Mouse (Mus musculus) heart, embryonic 16.5 days (tissue): ENCODE results near the gene Atp5e. TPM values are rescaled to one million over a fixed set of nuclear protein-coding genes. Genes with fewer than 3 reads are reported as not detected.

ENCODE experiments used
- ATAC-seq: fragments of 200-750 bp; cut with Nextera tagmentation; replicated peaks from 2 replicates; pipeline ENCODE4 v1.8.0; 2017; ENCODE audit warnings: moderate number of reproducible peaks; ENCODE audit not compliant: insufficient read depth, low FRiP score; ENCODE audit errors: extremely low read depth
- H3K27ac ChIP-seq: fragments of 300-500 bp; sonication (generic); 2 replicates; pipeline ENCODE4 v1.5.1; 2014; ENCODE audit warnings: mild to moderate bottlenecking, low read length, control low read depth, moderate library complexity
- H3K27me3 ChIP-seq: fragments of 300-500 bp; sonication (generic); 2 replicates; pipeline ENCODE4 v1.6.1; 2014; ENCODE audit warnings: low read length, mixed read lengths; ENCODE audit not compliant: control insufficient read depth, insufficient read depth
- H3K36me3 ChIP-seq: fragments of 300-500 bp; sonication (generic); 2 replicates; pipeline ENCODE4 v1.6.1; 2014; ENCODE audit not compliant: control insufficient read depth, insufficient read depth
- H3K4me1 ChIP-seq: fragments of 300-500 bp; sonication (generic); 2 replicates; pipeline ENCODE4 v1.6.1; 2014; ENCODE audit warnings: low read length, mixed read lengths; ENCODE audit not compliant: control insufficient read depth, insufficient read depth
- H3K4me2 ChIP-seq: fragments of 300-500 bp; sonication (generic); 2 replicates; pipeline ENCODE4 v1.6.1; 2014; ENCODE audit warnings: low read depth, mild to moderate bottlenecking, control low read depth, low read length
- H3K4me3 ChIP-seq: fragments of 300-500 bp; sonication (generic); 2 replicates; pipeline ENCODE4 v1.5.1; 2014; ENCODE audit warnings: mild to moderate bottlenecking, control low read depth, low read length
- H3K9ac ChIP-seq: fragments of 300-500 bp; sonication (generic); 2 replicates; pipeline ENCODE4 v1.6.1; 2014; ENCODE audit warnings: low read length, control low read depth
- H3K9me3 ChIP-seq: fragments of 300-500 bp; sonication (generic); replicated peaks from 2 replicates; pipeline ENCODE4 v1.6.1; 2016; ENCODE audit warnings: low read length; ENCODE audit not compliant: control insufficient read depth
- WGBS: fragments of 180-500 bp; shearing (Covaris S2); extraction: QIAGEN DNeasy Blood & Tissue Kit; methylation state at CpG from one replicate; pipeline ENCODE4 v1.1.7; 2014; 5-methylcytosine and 5-hydroxymethylcytosine counted together
- polyA plus RNA-seq: library from polyadenylated mRNA; unstranded; fragments of >200 nt; fragmentation: Nextera tagmentation; extraction: Ambion mirVana; gene quantifications from 2 replicates; pipeline ENCODE4 v1.2.1, GENCODE M21; 2015

Gene Atp5e
- polyA plus RNA-seq, 1 experiment from 2014 or later: 912 TPM

- Histone ChIP-seq H3K36me3 (no peaks in the 10 kb centered on the region), H3K9me3 (no peaks in the 10 kb centered on the region), H3K4me2 (no peak overlapping the region), H3K27ac (no peak overlapping the region), H3K4me3 (no peak overlapping the region), H3K27me3 (no peaks in the 10 kb centered on the region), H3K4me1 (no peaks in the 10 kb centered on the region), H3K9ac (no peak overlapping the region)
- ATAC-seq: no peak
- WGBS: 52% methylated on average over 7 of the region's 7 CpGs
Measured at GRCm38 (mm10) chr2:174453681-174454080, 10.2 kb downstream of the Atp5e start.

DNA sequence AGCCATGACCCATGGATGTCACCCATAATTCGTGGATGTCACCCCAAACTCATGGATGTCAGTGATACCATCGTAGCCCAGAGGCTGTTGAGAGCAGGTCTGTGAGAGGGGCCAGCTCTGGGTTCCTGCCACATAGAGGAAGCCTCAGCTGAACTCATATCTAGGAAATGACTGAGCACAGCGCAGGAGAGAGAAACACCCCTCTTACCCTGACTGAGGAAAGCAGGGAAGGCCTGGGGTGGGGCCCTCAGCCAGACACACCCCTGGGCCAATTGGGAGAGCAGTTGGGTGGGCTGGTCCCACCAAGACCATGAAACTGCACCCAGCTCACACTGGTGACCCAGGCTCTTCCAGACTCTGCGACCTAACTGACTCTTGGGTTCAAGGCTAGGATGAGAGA, 13.6 kb downstream of the Atp5e start, which contains the start of gene Tubb1:
TSS of gene Tubb1 (plus strand) at position 343 of the 400 bp plus-strand sequence.
- WGBS: 65% methylated on average over 4 of the region's 4 CpGs
- Histone ChIP-seq H3K9me3 (no peaks in the 10 kb centered on the region), H3K27ac (no peak within 1 kb of the TSS), H3K4me1 (no peaks in the 10 kb centered on the region), H3K27me3 (no peaks in the 10 kb centered on the region), H3K9ac (no peak within 1 kb of the TSS), H3K36me3 (no peaks in the 10 kb centered on the region), H3K4me3 (no peak within 1 kb of the TSS), H3K4me2 (no peak within 1 kb of the TSS)
- ATAC-seq: no peak

GRCm38 (mm10) chr2:174448405-174448804, 15.5 kb downstream of the Atp5e start:
- 83% methylated on average over 4 of the region's 4 CpGs for WGBS
- Histone ChIP-seq H3K27ac (no peak overlapping the region), H3K36me3 (no peaks in the 10 kb centered on the region), H3K4me1 (no peaks in the 10 kb centered on the region), H3K4me3 (no peak overlapping the region), H3K27me3 (no peaks in the 10 kb centered on the region), H3K9me3 (no peaks in the 10 kb centered on the region), H3K9ac (no peak overlapping the region), H3K4me2 (no peak overlapping the region)
- no peak for ATAC-seq

- Histone ChIP-seq H3K4me2 (no peak overlapping the region), H3K27ac (no peak overlapping the region), H3K36me3 (no peaks in the 10 kb centered on the region), H3K9ac (no peak overlapping the region), H3K27me3 (no peaks in the 10 kb centered on the region), H3K4me3 (no peak overlapping the region), H3K4me1 (peaks cover 4% of the 10 kb centered on the region; the same call in 1 of the 2 replicates), H3K9me3 (no peaks in the 10 kb centered on the region)
- WGBS: 67% methylated on average over 8 of the region's 8 CpGs
- ATAC-seq: no peak
Measured at GRCm38 (mm10) chr2:174446905-174447304, 17.0 kb downstream of the Atp5e start.

DNA sequence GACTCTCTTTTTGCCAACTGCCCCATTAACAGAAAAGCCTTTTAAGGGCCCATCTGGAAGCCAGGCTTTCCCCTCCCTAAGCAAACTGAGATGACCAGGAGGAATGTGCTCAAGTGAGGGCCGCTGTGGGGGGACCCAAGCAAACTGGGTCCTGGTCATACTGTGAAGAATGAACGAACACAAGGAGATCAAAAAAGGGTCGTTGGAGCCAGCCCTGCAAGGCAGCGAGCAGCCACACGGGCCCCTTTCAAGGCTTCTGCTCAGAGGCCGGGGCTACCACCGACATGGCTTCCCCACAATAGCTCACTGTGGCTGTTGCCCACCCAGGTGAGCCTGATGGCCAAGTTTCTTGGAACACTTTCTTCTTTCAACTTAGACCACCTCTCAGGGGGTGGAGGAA, 17.4 kb downstream of the Atp5e start:
- ATAC-seq: no peak
- Histone ChIP-seq H3K9ac (no peak overlapping the region), H3K36me3 (no peaks in the 10 kb centered on the region), H3K4me3 (no peak overlapping the region), H3K27me3 (no peaks in the 10 kb centered on the region), H3K27ac (no peak overlapping the region), H3K4me1 (peaks cover 4% of the 10 kb centered on the region; the same call in 1 of the 2 replicates), H3K4me2 (no peak overlapping the region), H3K9me3 (no peaks in the 10 kb centered on the region)
- 56% methylated on average over 7 of the region's 7 CpGs for WGBS

GRCm38 (mm10) chr2:174445018-174445417, 18.9 kb downstream of the Atp5e start:
- ATAC-seq: no peak
- no peak overlapping the region for H3K4me2 ChIP-seq
- 73% methylated on average over 6 of the region's 6 CpGs for WGBS
- no peaks in the 10 kb centered on the region for H3K27me3 ChIP-seq
- no peaks in the 10 kb centered on the region for H3K36me3 ChIP-seq
- no peak overlapping the region for H3K4me3 ChIP-seq
- no peak overlapping the region for H3K27ac ChIP-seq
- peaks cover 4% of the 10 kb centered on the region; the same call in 1 of the 2 replicates for H3K4me1 ChIP-seq
- no peak overlapping the region for H3K9ac ChIP-seq
- H3K9me3 ChIP-seq: no peaks in the 10 kb centered on the region

- H3K4me2 ChIP-seq: no peak overlapping the region
- ATAC-seq: no peak
- H3K9ac ChIP-seq: no peak overlapping the region
- H3K4me3 ChIP-seq: no peak overlapping the region
- 72% methylated on average over 7 of the region's 7 CpGs for WGBS
- H3K27ac ChIP-seq: no peak overlapping the region
- H3K36me3 ChIP-seq: no peaks in the 10 kb centered on the region
- no peaks in the 10 kb centered on the region for H3K27me3 ChIP-seq
- no peaks in the 10 kb centered on the region for H3K9me3 ChIP-seq
- H3K4me1 ChIP-seq: peaks cover 7% of the 10 kb centered on the region; the same call in 1 of the 2 replicates
Measured at GRCm38 (mm10) chr2:174444359-174444758, 19.5 kb downstream of the Atp5e start.

DNA sequence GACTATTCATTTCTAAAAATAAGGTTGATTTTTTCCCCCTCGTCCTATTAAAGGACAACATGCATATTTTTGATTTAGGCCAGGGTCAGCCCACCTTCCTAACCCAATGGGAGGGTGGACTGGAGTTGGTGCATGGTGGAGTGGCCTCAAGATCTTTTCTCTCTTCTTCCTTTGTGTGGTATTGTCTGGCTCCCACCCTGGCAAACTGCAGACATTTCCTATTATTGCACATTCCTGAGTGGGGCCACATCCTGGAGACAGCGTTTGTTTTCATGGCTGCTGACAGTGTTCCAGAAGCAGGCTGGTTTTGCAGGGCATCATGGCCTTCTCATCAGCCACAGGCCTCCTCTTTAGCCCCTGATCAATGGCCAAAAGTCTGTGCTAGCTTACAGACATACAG, 20.9 kb downstream of the Atp5e start:
- WGBS: 39% methylated on average over 2 of the region's 2 CpGs
- no peak for ATAC-seq
- Histone ChIP-seq H3K36me3 (no peaks in the 10 kb centered on the region), H3K9ac (no peak overlapping the region), H3K4me1 (peaks cover 16% of the 10 kb centered on the region), H3K27ac (peak overlapping the region; percentile 59; the same call in 1 of the 2 replicates), H3K27me3 (no peaks in the 10 kb centered on the region), H3K4me3 (no peak overlapping the region), H3K4me2 (no peak overlapping the region), H3K9me3 (no peaks in the 10 kb centered on the region)

DNA sequence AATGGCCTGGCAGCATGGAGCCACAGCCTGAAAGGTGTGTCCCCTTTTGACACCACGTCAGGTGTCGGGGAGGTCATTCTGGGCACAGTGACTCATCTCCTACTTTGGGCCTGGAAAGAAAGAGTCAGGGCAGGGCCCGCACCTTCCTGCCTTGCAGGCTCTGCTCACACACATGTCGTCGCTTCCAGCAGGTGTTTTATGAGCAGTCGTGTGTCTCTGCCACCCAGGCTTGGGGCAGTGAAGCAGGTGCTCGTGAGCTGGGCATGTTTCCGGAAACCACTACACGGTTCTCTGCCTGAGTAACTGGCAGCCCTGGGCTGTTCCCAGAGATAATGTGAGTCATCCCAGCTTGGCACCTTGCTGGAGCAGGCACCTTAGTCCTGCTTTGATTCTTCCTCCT, 21.4 kb downstream of the Atp5e start:
- Histone ChIP-seq H3K9me3 (no peaks in the 10 kb centered on the region), H3K9ac (no peak overlapping the region), H3K4me2 (no peak overlapping the region), H3K27ac (peak overlapping the region; percentile 59), H3K4me3 (no peak overlapping the region), H3K4me1 (peaks cover 20% of the 10 kb centered on the region), H3K27me3 (no peaks in the 10 kb centered on the region), H3K36me3 (no peaks in the 10 kb centered on the region)
- no peak for ATAC-seq
- 55% methylated on average over 9 of the region's 9 CpGs for WGBS
